Mouse (Mus musculus) CD8-positive naive resting alpha-beta T cell, adult 57 days (primary cell): ENCODE data around the gene Ccdc51. TPM values are rescaled to one million over a fixed set of nuclear protein-coding genes. Genes with fewer than 3 reads are reported as not detected.

Source experiments
- total RNA-seq: library from RNA; stranded (reverse); gene quantifications from one replicate; pipeline ENCODE4 v1.2.4, GENCODE M21; 2023

Ccdc51 gene
- total RNA-seq = 7.6 TPM

DNA sequence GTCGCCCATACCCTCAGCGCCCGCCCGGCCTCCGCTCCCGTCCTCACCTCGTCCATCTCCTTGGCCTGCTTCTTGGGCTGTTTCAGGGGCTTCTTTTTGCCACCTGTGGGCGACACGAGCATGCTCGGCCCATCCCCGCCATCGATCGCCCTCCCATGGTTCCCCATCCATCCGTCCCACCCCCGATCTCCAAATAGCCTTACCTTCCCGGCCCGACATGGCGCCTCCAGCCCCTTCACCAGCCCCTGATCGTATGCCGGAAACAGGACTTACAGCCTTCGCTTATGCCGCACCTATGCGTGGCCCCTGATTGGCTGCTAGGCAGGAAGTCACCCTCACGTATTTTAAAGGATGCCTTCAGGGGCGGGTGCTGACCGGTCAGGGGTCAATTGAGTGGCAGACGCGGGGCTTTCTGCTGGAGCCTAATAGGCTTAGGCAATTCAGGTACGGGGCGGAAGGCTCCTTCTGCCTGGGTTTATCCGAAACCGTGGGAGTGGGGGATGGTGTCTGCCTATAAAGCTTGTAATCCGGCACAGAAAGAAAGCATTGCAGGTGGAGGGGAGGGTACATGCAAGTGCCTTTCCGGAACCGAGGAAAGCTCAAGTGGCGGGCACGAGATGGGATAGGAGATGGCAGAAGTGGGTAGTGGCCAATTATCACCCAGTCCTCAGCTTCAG is at the start of gene Ccdc51, which contains the start of gene Tma7:
Ccdc51 (plus strand) TSS at position 370 of the 677 bp plus-strand sequence.
Tma7 (minus strand) TSS at position 464 of the 677 bp plus-strand sequence.

DNA sequence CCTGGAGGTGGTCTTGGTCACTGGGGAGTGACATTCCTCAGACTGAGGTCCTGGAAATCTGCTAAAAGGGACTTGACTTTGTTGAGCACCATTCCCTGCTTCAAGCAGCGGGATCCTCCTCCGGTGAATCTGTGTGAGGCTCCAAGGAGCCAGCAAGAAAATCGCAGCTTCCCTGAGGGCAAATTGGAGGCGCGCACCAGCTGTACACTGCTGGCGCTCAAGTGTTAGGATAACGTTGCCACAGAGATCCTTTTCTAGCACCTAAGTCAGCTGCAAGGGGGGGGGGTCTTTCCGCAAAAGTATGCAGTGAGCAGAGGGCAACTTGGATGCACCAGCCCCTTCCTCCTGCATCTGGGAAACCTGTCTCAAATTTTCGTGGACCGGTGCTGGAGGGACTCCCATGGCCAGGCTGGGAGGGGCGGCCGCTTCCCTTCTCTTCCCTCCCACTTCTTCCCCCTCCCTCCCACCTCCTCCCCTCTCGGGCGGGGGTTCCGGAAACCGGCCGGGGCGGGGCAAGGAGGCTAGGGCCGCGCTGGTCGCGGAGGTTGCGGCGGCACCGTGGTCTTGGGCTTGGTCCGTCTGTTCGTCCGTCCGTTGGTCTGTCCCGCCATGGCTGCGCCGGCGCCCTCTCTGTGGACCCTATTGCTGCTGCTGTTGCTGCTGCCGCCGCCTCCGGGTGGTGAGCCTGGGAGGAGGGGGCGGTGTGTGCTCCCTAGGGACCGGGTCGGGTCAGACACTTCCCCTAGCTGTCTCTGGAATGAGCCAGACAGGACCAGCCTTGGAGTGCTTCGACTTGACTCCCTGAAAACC is 44.0 kb upstream of the Ccdc51 start, which contains the start of gene Shisa5:
Shisa5 (plus strand) TSS at position 480 of the 810 bp plus-strand sequence.

GRCm38 (mm10) chr9:109059136-109059903 is 23.0 kb upstream of the Ccdc51 start, which contains the start of gene Trex1:
Gene Trex1 (minus strand): TSS chr9:109059734.

GRCm38 (mm10) chr9:109073661-109074573 is 8.4 kb upstream of the Ccdc51 start, which contains the start of gene Atrip:
Gene Atrip (minus strand): TSS chr9:109074124.

GRCm38 (mm10) chr9:109095137-109095982 is 13.1 kb downstream of the Ccdc51 start, which contains the start of gene Plxnb1:
Gene Plxnb1 (plus strand): TSS chr9:109095389.

Other genes starting within 250 kb of the Ccdc51 start
- gene Slc26a6, start 229.2 kb upstream of the Ccdc51 start, total RNA-seq = 27.2 TPM
- gene Tmem89, start 167.9 kb upstream of the Ccdc51 start, total RNA-seq = not detected
- gene Uqcrc1, start 145.9 kb upstream of the Ccdc51 start, total RNA-seq = 170 TPM
- gene Col7a1, start 128.9 kb upstream of the Ccdc51 start, total RNA-seq = 3.3 TPM
- gene Ucn2, start 96.5 kb upstream of the Ccdc51 start, total RNA-seq = not detected
- gene Pfkfb4, start 90.7 kb upstream of the Ccdc51 start, total RNA-seq = 9.5 TPM
- gene Shisa5, start 43.9 kb upstream of the Ccdc51 start, total RNA-seq = 2,690 TPM
- gene Trex1, start 22.8 kb upstream of the Ccdc51 start, total RNA-seq = 27.6 TPM
- gene Atrip, start 8.4 kb upstream of the Ccdc51 start, total RNA-seq = 24.3 TPM
- 310 TPM for gene Tma7, start 94 bp downstream of the Ccdc51 start, total RNA-seq
- 1.9 TPM for gene Plxnb1, start 12.9 kb downstream of the Ccdc51 start, total RNA-seq
- gene Fbxw21, start 79.5 kb downstream of the Ccdc51 start, total RNA-seq = not detected
- not detected for gene Fbxw13, start 113.5 kb downstream of the Ccdc51 start, total RNA-seq
- not detected for gene Fbxw20, start 152.3 kb downstream of the Ccdc51 start, total RNA-seq
- gene Fbxw14, start 205.2 kb downstream of the Ccdc51 start, total RNA-seq = not detected